Mouse (Mus musculus) adrenal gland, adult 2 months (tissue): ENCODE data around the gene Rpl23a. TPM values are rescaled to one million over a fixed set of nuclear protein-coding genes. Genes with fewer than 3 reads are reported as not detected.
A peak's percentile ranks its signal among the peaks of the same experiment; 100 is the strongest.
"Not testable (repeated sequence)": the region's sequence is repeated elsewhere in the genome, so short reads cannot be mapped to it uniquely, and the experiment has no call there.

Experiments used
- DNase-seq: peaks from one replicate; pipeline ENCODE4 v3.0.0; 2021
- polyA plus RNA-seq: library from polyadenylated mRNA; depleted of rRNA; stranded (reverse); fragments of >200 nt; gene quantifications from 2 replicates; pipeline ENCODE4 v1.2.3, GENCODE M21; 2012
- total RNA-seq, 2 experiments: library from RNA; stranded (reverse); gene quantifications; 2 replicates each; pipeline ENCODE4 v1.2.3; 2021

The Rpl23a gene
- total and polyA plus RNA-seq, 3 experiments: 29.1 to 2,242 (median 1,792) TPM

- DNase-seq: not testable (repeated sequence)
These were observed 1.3 kb upstream of the Rpl23a start for GRCm38 (mm10) chr11:78184702-78185101.

- DNase-seq: peak; percentile 24
These were observed 615 bp upstream of the Rpl23a start for GRCm38 (mm10) chr11:78183884-78184514.

GRCm38 (mm10) chr11:78182450-78182849 is 934 bp downstream of the Rpl23a start:
- no peak for DNase-seq

GRCm38 (mm10) chr11:78181830-78182357 is 1.5 kb downstream of the Rpl23a start:
- DNase-seq: no peak

GRCm38 (mm10) chr11:78180081-78180761 is 3.2 kb downstream of the Rpl23a start:
- no peak for DNase-seq

- DNase-seq: no peak
These were observed 3.9 kb downstream of the Rpl23a start for GRCm38 (mm10) chr11:78179438-78179999.

GRCm38 (mm10) chr11:78178859-78179437 is 4.4 kb downstream of the Rpl23a start:
- peak; percentile 83 for DNase-seq

GRCm38 (mm10) chr11:78177903-78178858 is 5.2 kb downstream of the Rpl23a start:
- peak; percentile 97 for DNase-seq

- DNase-seq: peak; percentile 66
These were observed 5.9 kb downstream of the Rpl23a start for GRCm38 (mm10) chr11:78177437-78177836.

- DNase-seq: peak; percentile 56
These were observed 6.5 kb downstream of the Rpl23a start for GRCm38 (mm10) chr11:78176905-78177331.

GRCm38 (mm10) chr11:78176402-78176862 is 7.0 kb downstream of the Rpl23a start, which contains the start of the genes Nek8 and Tlcd1:
Nek8 (minus strand) TSS chr11:78176675.
Tlcd1 (plus strand) TSS chr11:78176711.
- peak; percentile 97 for DNase-seq

- DNase-seq: no peak
These were observed 7.5 kb downstream of the Rpl23a start for GRCm38 (mm10) chr11:78175771-78176401.

- no peak for DNase-seq
These were observed 8.9 kb downstream of the Rpl23a start for GRCm38 (mm10) chr11:78174506-78174905.

GRCm38 (mm10) chr11:78172748-78173383 is 10.5 kb downstream of the Rpl23a start:
- peak; percentile 52 for DNase-seq

GRCm38 (mm10) chr11:78172034-78172747 is 11.2 kb downstream of the Rpl23a start:
- no peak for DNase-seq

- DNase-seq: no peak
These were observed 12.1 kb downstream of the Rpl23a start for GRCm38 (mm10) chr11:78171328-78171727.

- DNase-seq: no peak
These were observed 13.1 kb downstream of the Rpl23a start for GRCm38 (mm10) chr11:78170306-78170705.

GRCm38 (mm10) chr11:78168541-78169468 is 14.6 kb downstream of the Rpl23a start:
- no peak for DNase-seq
